Mouse (Mus musculus) lung, embryonic 14.5 days (tissue): ENCODE measurements around the gene Hmg20a. TPM values are rescaled to one million over a fixed set of nuclear protein-coding genes. Genes with fewer than 3 reads are reported as not detected.
A peak's percentile ranks its signal among the peaks of the same experiment; 100 is the strongest.

ENCODE experiments used
- ATAC-seq: fragments of 200-750 bp; cut with Nextera tagmentation; 2 replicates; pipeline ENCODE4 v1.8.0; 2017; ENCODE audit warnings: mild to moderate bottlenecking, moderate TSS enrichment, moderate library complexity; ENCODE audit not compliant: insufficient read depth
- DNase-seq: peaks from one replicate; pipeline ENCODE4 v3.0.0-alpha.2; 2015
- H3K27ac ChIP-seq: fragments of 300-500 bp; sonication (generic); 2 replicates; pipeline ENCODE4 v1.5.1; 2014; ENCODE audit warnings: low read depth, mild to moderate bottlenecking, moderate library complexity
- H3K27me3 ChIP-seq: fragments of 300-500 bp; sonication (generic); 2 replicates; pipeline ENCODE4 v1.6.1; 2014; ENCODE audit warnings: low read length, control low read depth; ENCODE audit not compliant: insufficient read depth
- H3K36me3 ChIP-seq: fragments of 300-500 bp; sonication (generic); 2 replicates; pipeline ENCODE4 v1.6.1; 2014; ENCODE audit warnings: control low read depth; ENCODE audit not compliant: insufficient read depth
- H3K4me1 ChIP-seq: fragments of 300-500 bp; sonication (generic); 2 replicates; pipeline ENCODE4 v1.6.1; 2014; ENCODE audit warnings: antibody characterized with exemption, control low read depth; ENCODE audit not compliant: insufficient read depth
- H3K4me2 ChIP-seq: fragments of 300-500 bp; sonication (generic); 2 replicates; pipeline ENCODE4 v1.6.1; 2014; ENCODE audit warnings: mild to moderate bottlenecking
- H3K4me3 ChIP-seq: fragments of 300-500 bp; sonication (generic); 2 replicates; pipeline ENCODE4 v1.5.1; 2014; ENCODE audit warnings: low read depth, low read length
- H3K9ac ChIP-seq: fragments of 300-500 bp; sonication (generic); 2 replicates; pipeline ENCODE4 v1.6.1; 2014
- H3K9me3 ChIP-seq: fragments of 300-500 bp; sonication (generic); 2 replicates; pipeline ENCODE4 v1.6.1; 2016; ENCODE audit warnings: low read depth, low read length, control low read depth
- CTCF ChIP-seq: IDR thresholded peaks from 2 replicates; pipeline ENCODE4 v1.5.1; 2016; ENCODE audit warnings: antibody characterized with exemption, low read depth
- WGBS: fragments of 180-500 bp; shearing (Covaris S2); extraction: QIAGEN DNeasy Blood & Tissue Kit; methylation state at CpG from one replicate; pipeline ENCODE4 v1.1.7; 2014; 5-methylcytosine and 5-hydroxymethylcytosine counted together
- polyA plus RNA-seq: library from polyadenylated mRNA; unstranded; fragments of >200 nt; fragmentation: Nextera tagmentation; extraction: Ambion mirVana; gene quantifications from 2 replicates; pipeline ENCODE4 v1.2.1, GENCODE M21; 2014

Hmg20a gene
- polyA plus RNA-seq, 1 experiment from 2014 or later: 60.0 TPM

GRCm38 (mm10) chr9:56522281-56522680, 103.9 kb downstream of the Hmg20a start:
- no peak for TF ChIP-seq CTCF
- no peak for DNase-seq

GRCm38 (mm10) chr9:56527951-56528350, 109.5 kb downstream of the Hmg20a start:
- Histone ChIP-seq H3K4me2 (no peak overlapping the region), H3K9ac (no peak overlapping the region), H3K36me3 (no peaks in the 10 kb centered on the region), H3K4me3 (no peak overlapping the region), H3K9me3 (no peaks in the 10 kb centered on the region), H3K27ac (no peak overlapping the region), H3K27me3 (no peaks in the 10 kb centered on the region), H3K4me1 (no peaks in the 10 kb centered on the region)
- 75% methylated on average over 4 of the region's 4 CpGs for WGBS
- no peak for ATAC-seq
- no peak for TF ChIP-seq CTCF
- DNase-seq: no peak

More at GRCm38 (mm10) chr9:56522281-56522680, 103.9 kb downstream of the Hmg20a start:
- Histone ChIP-seq H3K27me3 (no peaks in the 10 kb centered on the region), H3K4me3 (no peak overlapping the region), H3K4me2 (no peak overlapping the region), H3K9ac (no peak overlapping the region), H3K9me3 (no peaks in the 10 kb centered on the region), H3K27ac (no peak overlapping the region), H3K4me1 (no peaks in the 10 kb centered on the region), H3K36me3 (no peaks in the 10 kb centered on the region)
- 42% methylated on average over 10 of the region's 10 CpGs for WGBS
- no peak for ATAC-seq

- H3K4me3 ChIP-seq: no peak overlapping the region
- no peaks in the 10 kb centered on the region for H3K4me1 ChIP-seq
- no peaks in the 10 kb centered on the region for H3K36me3 ChIP-seq
- H3K9me3 ChIP-seq: no peaks in the 10 kb centered on the region
- H3K4me2 ChIP-seq: no peak overlapping the region
- ATAC-seq (no peak), DNase-seq (no peak)
- no peak overlapping the region for H3K27ac ChIP-seq
- no peak for TF ChIP-seq CTCF
- H3K9ac ChIP-seq: no peak overlapping the region
- no peaks in the 10 kb centered on the region for H3K27me3 ChIP-seq
Observed at GRCm38 (mm10) chr9:56531991-56532390, 113.6 kb downstream of the Hmg20a start.

GRCm38 (mm10) chr9:56533916-56534315, 115.5 kb downstream of the Hmg20a start:
- peak; percentile 55 for DNase-seq

GRCm38 (mm10) chr9:56534727-56535126, 116.3 kb downstream of the Hmg20a start:
- ATAC-seq (peak; percentile 54; the same call in 1 of the 2 replicates), DNase-seq (peak; percentile 48)
- no peaks in the 10 kb centered on the region for H3K4me1 ChIP-seq
- peak overlapping the region; percentile 31; the same call in 1 of the 2 replicates for H3K27ac ChIP-seq
- H3K27me3 ChIP-seq: no peaks in the 10 kb centered on the region
- H3K4me2 ChIP-seq: no peak overlapping the region
- WGBS: 41% methylated on average over 7 of the region's 7 CpGs
- H3K36me3 ChIP-seq: no peaks in the 10 kb centered on the region
- H3K9me3 ChIP-seq: no peaks in the 10 kb centered on the region
- peak; percentile 45; the same call in 1 of the 2 replicates for TF ChIP-seq CTCF
- H3K4me3 ChIP-seq: no peak overlapping the region
- H3K9ac ChIP-seq: no peak overlapping the region

More at GRCm38 (mm10) chr9:56533916-56534315, 115.5 kb downstream of the Hmg20a start:
- TF ChIP-seq CTCF: no peak
- Histone ChIP-seq H3K27me3 (no peaks in the 10 kb centered on the region), H3K4me1 (no peaks in the 10 kb centered on the region), H3K9ac (no peak overlapping the region), H3K4me3 (no peak overlapping the region), H3K27ac (peak overlapping the region; percentile 31; the same call in 1 of the 2 replicates), H3K36me3 (no peaks in the 10 kb centered on the region), H3K9me3 (no peaks in the 10 kb centered on the region), H3K4me2 (no peak overlapping the region)
- peak; percentile 68; the same call in 1 of the 2 replicates for ATAC-seq
- 67% methylated on average over 9 of the region's 9 CpGs for WGBS

GRCm38 (mm10) chr9:56535361-56535760, 117.0 kb downstream of the Hmg20a start:
- no peaks in the 10 kb centered on the region for H3K27me3 ChIP-seq
- DNase-seq (peak; percentile 37), ATAC-seq (no peak)
- H3K27ac ChIP-seq: no peak overlapping the region
- H3K4me3 ChIP-seq: no peak overlapping the region
- H3K9me3 ChIP-seq: no peaks in the 10 kb centered on the region
- TF ChIP-seq CTCF: no peak
- H3K36me3 ChIP-seq: no peaks in the 10 kb centered on the region
- 26% methylated on average over 11 of the region's 11 CpGs for WGBS
- H3K9ac ChIP-seq: no peak overlapping the region
- no peaks in the 10 kb centered on the region for H3K4me1 ChIP-seq
- H3K4me2 ChIP-seq: 0 out of 2 replicates have a peak overlapping the region, but pooled peaks have one; percentile 29

- H3K4me3 ChIP-seq: no peak overlapping the region
- H3K4me2 ChIP-seq: 0 out of 2 replicates have a peak overlapping the region, but pooled peaks have one; percentile 20
- H3K4me1 ChIP-seq: no peaks in the 10 kb centered on the region
- no peaks in the 10 kb centered on the region for H3K27me3 ChIP-seq
- 34% methylated on average over 12 of the region's 12 CpGs for WGBS
- no peaks in the 10 kb centered on the region for H3K9me3 ChIP-seq
- no peak overlapping the region for H3K9ac ChIP-seq
- ATAC-seq (peak; percentile 62; the same call in 1 of the 2 replicates), DNase-seq (peak; percentile 65)
- no peak overlapping the region for H3K27ac ChIP-seq
- TF ChIP-seq CTCF: no peak
- H3K36me3 ChIP-seq: no peaks in the 10 kb centered on the region
Observed at GRCm38 (mm10) chr9:56540051-56540450, 121.6 kb downstream of the Hmg20a start.
